Mouse (Mus musculus) ovary, postnatal 10 days (tissue): Measurements from ENCODE around the gene Rbms2.
"Not testable (repeated sequence)": the region's sequence is repeated elsewhere in the genome, so short reads cannot be mapped to it uniquely, and the experiment has no call there.

ENCODE experiments used
- DNase-seq: peaks from one replicate; pipeline ENCODE4 v3.0.0; 2022; ENCODE audit warnings: low spot score

Gene Rbms2

GRCm38 (mm10) chr10:128091564-128092505 lies 88.3 kb downstream of the Rbms2 start, which contains the start of gene Baz2a:
TSS of gene Baz2a (plus strand) at chr10:128091577.
- no peak for DNase-seq

DNA sequence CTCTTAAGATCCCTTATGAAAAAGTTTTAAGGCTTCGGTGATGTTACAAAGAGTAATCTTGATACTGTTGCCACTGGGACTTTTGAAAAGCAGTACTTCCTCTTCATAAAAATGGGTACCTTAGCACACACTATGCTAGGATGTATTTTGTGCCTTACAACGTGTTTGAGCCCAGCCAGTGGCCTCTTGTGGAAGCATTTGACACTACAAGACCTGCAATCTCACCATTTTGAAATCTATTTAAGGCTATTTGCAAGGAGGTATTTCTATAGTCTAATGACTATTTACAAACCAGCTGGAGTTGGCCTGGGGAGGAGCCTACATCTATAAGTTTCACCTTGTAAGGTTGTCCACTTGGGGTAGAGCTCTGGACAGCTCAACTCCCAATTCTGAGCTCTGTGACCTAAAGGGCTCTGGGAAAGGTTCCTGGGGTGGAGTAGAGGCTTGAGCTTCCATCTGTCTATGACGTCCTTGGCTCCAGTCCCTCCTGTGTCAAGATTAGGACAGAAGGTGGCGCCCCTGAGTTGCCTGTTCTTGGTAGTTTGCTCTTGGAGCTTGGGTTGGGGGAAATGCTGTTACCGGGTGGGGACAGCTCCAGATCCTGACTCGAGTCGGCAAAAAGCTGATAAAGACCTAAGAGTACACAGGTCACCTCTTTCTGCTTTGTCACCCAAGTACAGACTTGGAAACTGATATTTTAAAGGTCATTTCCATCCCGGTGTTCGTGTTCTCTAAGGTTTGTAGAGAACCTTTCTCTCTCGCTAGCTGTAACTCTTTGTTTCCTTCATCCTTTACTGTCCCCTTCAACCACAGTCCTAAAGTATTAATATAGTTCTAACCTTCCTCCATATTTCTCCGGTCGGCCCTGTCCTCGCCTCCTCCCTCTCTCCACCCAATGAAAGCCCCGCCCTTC lies 89.2 kb downstream of the Rbms2 start:
- DNase-seq: peak; percentile 78

GRCm38 (mm10) chr10:128089842-128090241 lies 90.3 kb downstream of the Rbms2 start:
- DNase-seq: no peak

DNA sequence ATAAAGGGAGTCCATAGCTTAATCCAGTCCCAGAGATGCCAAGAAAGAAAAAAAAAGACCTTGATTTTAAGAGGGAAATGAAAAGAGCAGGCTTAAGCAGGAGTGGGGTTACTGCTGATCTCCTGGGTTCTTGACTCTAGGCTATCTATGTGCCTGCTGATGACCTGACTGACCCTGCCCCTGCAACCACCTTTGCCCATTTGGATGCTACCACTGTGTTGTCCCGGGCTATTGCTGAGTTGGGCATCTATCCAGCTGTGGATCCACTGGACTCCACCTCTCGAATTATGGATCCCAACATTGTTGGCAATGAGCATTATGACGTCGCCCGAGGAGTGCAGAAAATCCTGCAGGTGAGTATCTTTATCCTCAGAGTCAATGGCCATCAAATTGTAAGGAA lies 91.9 kb downstream of the Rbms2 start:
- DNase-seq: no peak

DNA sequence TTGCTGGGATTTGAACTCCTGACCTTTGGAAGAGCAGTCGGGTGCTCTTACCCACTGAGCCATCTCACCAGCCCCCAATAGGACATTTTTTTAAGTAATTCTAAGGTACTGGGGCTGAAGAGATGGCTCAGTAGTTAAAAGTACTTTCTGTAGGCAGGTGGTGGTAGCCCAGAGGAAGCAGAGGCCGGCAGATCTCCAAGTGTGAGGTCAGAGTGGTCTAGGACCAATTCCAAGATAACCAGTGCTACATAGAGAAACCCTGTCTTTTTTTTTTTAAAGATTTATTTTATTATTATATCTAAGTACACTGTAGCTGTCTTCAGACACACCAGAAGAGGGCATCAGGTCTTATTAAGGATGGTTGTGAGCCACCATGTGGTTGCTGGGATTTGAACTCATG lies 92.9 kb downstream of the Rbms2 start:
- DNase-seq: not testable (repeated sequence)

GRCm38 (mm10) chr10:128086391-128086790 lies 93.7 kb downstream of the Rbms2 start:
- no peak for DNase-seq

- no peak for DNase-seq
These were observed 95.9 kb downstream of the Rbms2 start for GRCm38 (mm10) chr10:128084160-128084559.

GRCm38 (mm10) chr10:128083688-128084087 lies 96.4 kb downstream of the Rbms2 start:
- peak; percentile 26 for DNase-seq

GRCm38 (mm10) chr10:128082880-128083421 lies 97.1 kb downstream of the Rbms2 start, which contains the start of gene Atp5b:
TSS of gene Atp5b (plus strand) at chr10:128083273.
- peak; percentile 93 for DNase-seq

DNA sequence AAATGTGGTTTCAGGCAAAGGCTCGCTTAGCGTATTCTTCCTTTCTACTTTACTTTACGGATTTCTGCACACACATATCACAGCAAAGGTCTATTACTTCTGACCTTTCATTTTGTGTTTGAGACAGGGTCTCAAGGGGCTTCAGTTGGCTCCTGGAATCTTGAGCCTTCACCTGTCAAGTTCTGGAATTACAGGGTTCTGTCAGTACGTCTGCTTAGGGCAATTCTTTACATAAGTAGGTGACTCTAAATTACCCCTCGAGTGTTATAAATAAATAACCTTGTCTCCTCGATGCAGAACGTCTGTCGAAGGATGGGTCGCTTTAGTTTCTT lies 97.7 kb downstream of the Rbms2 start:
- DNase-seq: no peak

- no peak for DNase-seq
These were observed 98.2 kb downstream of the Rbms2 start for GRCm38 (mm10) chr10:128081807-128082476.
